Comparison of ENCODE assay signal across 23 mouse cellular contexts in the genomic region with DNA sequence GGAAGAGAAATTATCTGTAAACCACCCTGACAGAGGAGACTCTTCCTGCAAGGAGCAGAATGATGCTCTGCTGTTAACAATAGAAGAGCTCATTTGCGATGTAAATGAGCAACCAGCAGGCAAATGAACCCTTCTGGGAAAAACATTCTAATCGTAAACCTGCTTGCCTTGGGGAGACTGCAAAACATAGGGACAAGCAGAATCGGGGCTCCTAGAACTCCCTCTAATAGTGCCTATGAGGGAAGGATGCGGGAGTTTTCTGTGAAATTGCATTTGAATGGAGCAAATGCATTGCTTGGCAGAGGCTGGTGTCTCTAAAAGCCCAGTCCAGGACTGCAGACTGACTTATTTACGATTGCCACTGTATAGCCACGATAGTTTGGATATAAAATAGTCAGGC. TPM values are rescaled to one million over a fixed set of nuclear protein-coding genes. Genes with fewer than 3 reads are reported as not detected.
DNase-seq lines count a peak whose midpoint lies in the region; ATAC-seq lines count a peak whose summit lies in the region.
"Had no signal": no experiment of that assay in that cellular context is flagged by ENCODE, and none has a peak within 500 bp of the region (broad histone marks: within the 10 kb centered on the region; RNA-seq: fewer than 3 reads in every experiment).

No protein-coding gene starts in this region.

- no peaks in the 10 kb centered on the region for H3K36me3 ChIP-seq in forebrain, embryonic 10.5 days (replicated peaks)
- H3K36me3 ChIP-seq in forebrain, embryonic 16.5 days (ENCODE audit: control insufficient read depth, insufficient read depth) = no peaks in the 10 kb centered on the region
- H3K36me3 ChIP-seq in hindbrain, embryonic 16.5 days (ENCODE audit: control insufficient read depth, insufficient read depth, low read length) = no peaks in the 10 kb centered on the region
- no peaks in the 10 kb centered on the region for H3K36me3 ChIP-seq in midbrain, embryonic 16.5 days (ENCODE audit: control insufficient read depth, insufficient read depth, low read length)
- H3K36me3 ChIP-seq: embryonic facial prominence, embryonic 15.5 days; heart, embryonic 15.5 days; limb, embryonic 13.5 days; liver, embryonic 15.5 days had no signal

- WGBS in forebrain, embryonic 10.5 days = 47% methylated on average over 6 of the region's 6 CpGs
- WGBS in forebrain, embryonic 16.5 days = 3% methylated on average over 6 of the region's 6 CpGs
- WGBS in hindbrain, embryonic 16.5 days = 13% methylated on average over 6 of the region's 6 CpGs
- WGBS in midbrain, embryonic 16.5 days = 14% methylated on average over 6 of the region's 6 CpGs

- H3K27me3 ChIP-seq in forebrain, embryonic 10.5 days (ENCODE audit: poor library complexity, severe bottlenecking) = peaks cover 31% of the 10 kb centered on the region
- H3K27me3 ChIP-seq in forebrain, embryonic 16.5 days (replicated peaks; ENCODE audit: control insufficient read depth, insufficient read depth, low read length) = no peaks in the 10 kb centered on the region
- no peaks in the 10 kb centered on the region for H3K27me3 ChIP-seq in hindbrain, embryonic 16.5 days (replicated peaks; ENCODE audit: control insufficient read depth, insufficient read depth, low read length)
- H3K27me3 ChIP-seq in midbrain, embryonic 16.5 days (ENCODE audit: control insufficient read depth, insufficient read depth, low read depth, low read length) = no peaks in the 10 kb centered on the region
- H3K27me3 ChIP-seq: embryonic facial prominence, embryonic 15.5 days; heart, embryonic 15.5 days; limb, embryonic 13.5 days; liver, embryonic 15.5 days had no signal

- H3K27ac ChIP-seq in forebrain, embryonic 10.5 days = peak overlapping the region; percentile 66; the same call in 1 of the 2 replicates
- peak overlapping the region; percentile 93 for H3K27ac ChIP-seq in forebrain, embryonic 16.5 days (ENCODE audit: low read length)
- H3K27ac ChIP-seq in hindbrain, embryonic 16.5 days (ENCODE audit: low read depth, low read length) = peak overlapping the region; percentile 73
- H3K27ac ChIP-seq in midbrain, embryonic 16.5 days (ENCODE audit: low read length) = peak overlapping the region; percentile 78
- H3K27ac ChIP-seq: embryonic facial prominence, embryonic 15.5 days; heart, embryonic 15.5 days; limb, embryonic 13.5 days; liver, embryonic 15.5 days had no signal

- no peak overlapping the region for H3K4me3 ChIP-seq in forebrain, embryonic 10.5 days
- H3K4me3 ChIP-seq in forebrain, embryonic 16.5 days (replicated peaks; ENCODE audit: low read length) = no peak overlapping the region
- H3K4me3 ChIP-seq in hindbrain, embryonic 16.5 days (ENCODE audit: low read length) = no peak overlapping the region
- no peak overlapping the region for H3K4me3 ChIP-seq in midbrain, embryonic 16.5 days (ENCODE audit: low read depth, low read length)
- H3K4me3 ChIP-seq: embryonic facial prominence, embryonic 15.5 days; heart, embryonic 15.5 days; limb, embryonic 13.5 days; liver, embryonic 15.5 days had no signal

- no peak for DNase-seq in forebrain, embryonic 10.5 days (ENCODE audit: extremely low spot score, low spot score)
- DNase-seq in kidney, postnatal 10 days = no peak
- DNase-seq in gastrocnemius, adult 8-10 months (ENCODE audit: low spot score in 2 of 2) = no peak
- no peak for DNase-seq in spleen, postnatal 10 days (ENCODE audit: low spot score in 2 of 2)
- DNase-seq in cerebellum, postnatal 36 days = no peak
- DNase-seq: adrenal gland, postnatal 14 days; B cell, adult 2 months; cerebellum, adult 9-10 months; embryo, embryonic 11 days; heart, adult 18-20 months; kidney, adult 2 months; kidney, postnatal 25 days; right cerebral cortex, postnatal 25 days; thymus, postnatal 14 days had no signal

- H3K9ac ChIP-seq in forebrain, embryonic 16.5 days (replicated peaks; ENCODE audit: low read depth, low read length) = peak overlapping the region; percentile 18; the same call in 1 of the 2 replicates
- no peak overlapping the region for H3K9ac ChIP-seq in hindbrain, embryonic 16.5 days (ENCODE audit: low read depth, low read length)
- no peak overlapping the region for H3K9ac ChIP-seq in midbrain, embryonic 16.5 days (ENCODE audit: low read depth, low read length)
- H3K9ac ChIP-seq: embryonic facial prominence, embryonic 15.5 days; heart, embryonic 15.5 days; limb, embryonic 13.5 days; liver, embryonic 15.5 days had no signal

- ATAC-seq in forebrain, embryonic 16.5 days = peak; percentile 67
- ATAC-seq in hindbrain, embryonic 16.5 days = peak; percentile 40
- peak; percentile 40 for ATAC-seq in midbrain, embryonic 16.5 days
- ATAC-seq: lung, postnatal 0 days had no signal

- no peak overlapping the region for H3K4me2 ChIP-seq in forebrain, embryonic 16.5 days (ENCODE audit: low read length)
- H3K4me2 ChIP-seq in hindbrain, embryonic 16.5 days (ENCODE audit: low read length) = no peak overlapping the region
- H3K4me2 ChIP-seq in midbrain, embryonic 16.5 days (ENCODE audit: low read length) = no peak overlapping the region
- H3K4me2 ChIP-seq: embryonic facial prominence, embryonic 15.5 days; heart, embryonic 15.5 days; limb, embryonic 13.5 days; liver, embryonic 15.5 days had no signal

- no peaks in the 10 kb centered on the region for H3K9me3 ChIP-seq in forebrain, embryonic 10.5 days
- H3K9me3 ChIP-seq in forebrain, embryonic 16.5 days (ENCODE audit: control insufficient read depth, low read length) = no peaks in the 10 kb centered on the region
- no peaks in the 10 kb centered on the region for H3K9me3 ChIP-seq in hindbrain, embryonic 16.5 days (ENCODE audit: control insufficient read depth, low read length)
- H3K9me3 ChIP-seq in midbrain, embryonic 16.5 days (replicated peaks; ENCODE audit: control insufficient read depth, low read length, poor library complexity, severe bottlenecking) = no peaks in the 10 kb centered on the region
- H3K9me3 ChIP-seq: embryonic facial prominence, embryonic 15.5 days; heart, embryonic 15.5 days; limb, embryonic 13.5 days; liver, embryonic 15.5 days had no signal

- H3K4me1 ChIP-seq in forebrain, embryonic 10.5 days = peaks cover 38% of the 10 kb centered on the region
- H3K4me1 ChIP-seq in forebrain, embryonic 16.5 days (replicated peaks; ENCODE audit: control insufficient read depth, insufficient read depth, low read length) = peaks cover 32% of the 10 kb centered on the region
- H3K4me1 ChIP-seq in hindbrain, embryonic 16.5 days (ENCODE audit: control insufficient read depth, insufficient read depth, low read depth, low read length) = peaks cover 24% of the 10 kb centered on the region
- peaks cover 25% of the 10 kb centered on the region for H3K4me1 ChIP-seq in midbrain, embryonic 16.5 days (ENCODE audit: control insufficient read depth, insufficient read depth, low read length)
- H3K4me1 ChIP-seq: embryonic facial prominence, embryonic 15.5 days; heart, embryonic 15.5 days; liver, embryonic 15.5 days had no signal

RNA-seq across cellular contexts. Expression of a gene that starts 32.8 kb away (rescaled TPM):
- not detected in 2 replicates for polyA plus RNA-seq in forebrain, embryonic 10.5 days (2016; fragmentation: Nextera tagmentation; extraction: Ambion mirVana)
- 0.14 and 0.19 TPM in 2 replicates for polyA plus RNA-seq in forebrain, embryonic 16.5 days (2015; fragmentation: Nextera tagmentation; extraction: Ambion mirVana)
- polyA plus RNA-seq in hindbrain, embryonic 16.5 days (2015; fragmentation: Nextera tagmentation; extraction: Ambion mirVana) = 0.24 TPM in 2 replicates
- 0.11 and 0.33 TPM in 2 replicates for polyA plus RNA-seq in midbrain, embryonic 16.5 days (2015; fragmentation: Nextera tagmentation; extraction: Ambion mirVana)
- not detected for total RNA-seq in gastrocnemius, adult 8-10 months (2022)
- total RNA-seq: adrenal gland, postnatal 14 days; heart, adult 18-20 months; megakaryocyte progenitor cell, adult 5-6 weeks had no signal
- polyA plus RNA-seq: heart, embryonic 15.5 days; liver, embryonic 15.5 days had no signal

RNA-seq across cellular contexts. Expression of a gene that starts 56.2 kb away (rescaled TPM):
- polyA plus RNA-seq in forebrain, embryonic 10.5 days (2016; fragmentation: Nextera tagmentation; extraction: Ambion mirVana) = 1.5 and 2.2 TPM in 2 replicates
- polyA plus RNA-seq in forebrain, embryonic 16.5 days (2015; fragmentation: Nextera tagmentation; extraction: Ambion mirVana) = 1.1 and 1.3 TPM in 2 replicates
- polyA plus RNA-seq in hindbrain, embryonic 16.5 days (2015; fragmentation: Nextera tagmentation; extraction: Ambion mirVana) = 0.82 and 1.4 TPM in 2 replicates
- 1.6 and 2.0 TPM in 2 replicates for polyA plus RNA-seq in midbrain, embryonic 16.5 days (2015; fragmentation: Nextera tagmentation; extraction: Ambion mirVana)
- total RNA-seq in gastrocnemius, adult 8-10 months (2022) = not detected
- total RNA-seq: adrenal gland, postnatal 14 days; heart, adult 18-20 months; megakaryocyte progenitor cell, adult 5-6 weeks had no signal
- polyA plus RNA-seq: kidney, adult 2 months; liver, embryonic 15.5 days had no signal
